Mouse (Mus musculus) bone marrow, adult 2 months (tissue): Measurements from ENCODE around the gene Tanc1. TPM values are rescaled to one million over a fixed set of nuclear protein-coding genes. Genes with fewer than 3 reads are reported as not detected.
A peak's percentile ranks its signal among the peaks of the same experiment; 100 is the strongest.

Experiments
- H3K27ac ChIP-seq: fragments of 200-500 bp; 2 replicates; pipeline ENCODE4 v1.5.1; 2012; ENCODE audit warnings: low read depth, mild to moderate bottlenecking, control low read depth, inconsistent platforms, low read length; ENCODE audit not compliant: control insufficient read depth, poor library complexity, insufficient read depth
- H3K4me1 ChIP-seq: fragments of 200-500 bp; 2 replicates; pipeline ENCODE4 v1.6.1; 2011; ENCODE audit warnings: low read length; ENCODE audit not compliant: control insufficient read depth, insufficient read depth
- H3K4me3 ChIP-seq: fragments of 200-500 bp; replicated peaks from 2 replicates; pipeline ENCODE3; 2011; ENCODE audit warnings: mild to moderate bottlenecking, low read depth, low read length, control low read depth; ENCODE audit not compliant: control insufficient read depth
- CTCF ChIP-seq: fragments of 200-500 bp; IDR thresholded peaks from 2 replicates; pipeline ENCODE4 v1.5.1; 2011; ENCODE audit warnings: low read length, control low read depth; ENCODE audit not compliant: control insufficient read depth, insufficient read depth
- POLR2A ChIP-seq: fragments of 200-500 bp; IDR thresholded peaks from 2 replicates; pipeline ENCODE4 v1.6.1; 2011; ENCODE audit warnings: low read depth, mild to moderate bottlenecking, control low read depth, low read length, borderline replicate concordance; ENCODE audit not compliant: control insufficient read depth
- WGBS: fragments of 180-500 bp; shearing (Covaris S2); methylation state at CpG from one replicate; pipeline ENCODE4 v1.1.7; 2018; 5-methylcytosine and 5-hydroxymethylcytosine counted together
- polyA plus RNA-seq: library from polyadenylated mRNA; stranded (reverse); fragments of >200 nt; gene quantifications from 2 replicates; pipeline ENCODE4 v1.2.4, GENCODE M21; 2011; ENCODE audit warnings: low replicate concordance; ENCODE audit not compliant: missing spikeins, insufficient read depth, insufficient read length

Gene Tanc1
- polyA plus RNA-seq, 1 experiment = 7.4 TPM

DNA sequence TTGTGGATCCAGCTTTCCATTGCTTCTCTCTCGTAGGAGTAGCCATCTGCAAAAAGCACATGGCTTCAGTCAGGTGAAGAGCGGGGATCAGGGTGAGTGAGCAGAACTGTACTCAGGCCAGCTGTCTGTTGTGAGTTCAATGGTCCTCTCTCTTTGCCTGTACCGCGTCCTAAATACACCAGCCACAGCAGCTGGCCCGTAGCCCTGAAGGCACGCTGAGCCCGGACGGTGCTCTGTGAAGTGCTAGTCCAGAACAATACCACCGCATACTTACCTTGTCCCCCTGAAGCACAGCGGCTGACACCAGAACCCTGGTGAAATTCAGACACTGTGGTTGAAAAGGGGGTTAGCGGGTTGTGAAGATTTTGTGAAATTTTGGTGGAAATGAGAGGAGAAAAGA lies 241.1 kb downstream of the Tanc1 start:
- 94% methylated on average over 11 of the region's 11 CpGs for WGBS
- H3K4me1 ChIP-seq = no peaks in the 10 kb centered on the region
- TF ChIP-seq CTCF = no peak
- TF ChIP-seq POLR2A = no peak
- H3K4me3 ChIP-seq = no peak overlapping the region
- no peak overlapping the region for H3K27ac ChIP-seq

DNA sequence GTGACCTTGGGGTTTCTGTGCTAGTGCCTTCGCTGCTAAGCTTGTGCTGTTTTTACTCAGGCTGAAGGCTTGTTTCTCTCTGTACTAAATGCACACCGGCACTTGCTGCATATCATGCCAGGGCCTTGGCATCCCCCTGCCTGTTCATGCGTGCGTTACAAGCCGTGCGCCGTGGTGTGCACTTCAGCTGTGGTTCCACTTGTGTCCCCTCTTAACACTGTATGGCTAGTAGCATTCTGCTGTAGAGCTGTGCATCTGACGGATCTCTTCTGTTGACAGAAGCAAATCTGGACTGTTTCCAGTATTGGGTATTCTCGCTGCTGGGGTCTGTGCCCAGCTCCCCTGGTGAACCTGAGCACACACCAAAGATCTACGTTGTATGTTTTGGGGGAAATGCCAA lies 241.7 kb downstream of the Tanc1 start:
- Histone ChIP-seq H3K27ac (no peak overlapping the region), H3K4me3 (no peak overlapping the region), H3K4me1 (no peaks in the 10 kb centered on the region)
- WGBS = 88% methylated on average over 10 of the region's 10 CpGs
- no peak for TF ChIP-seq POLR2A
- TF ChIP-seq CTCF = no peak

DNA sequence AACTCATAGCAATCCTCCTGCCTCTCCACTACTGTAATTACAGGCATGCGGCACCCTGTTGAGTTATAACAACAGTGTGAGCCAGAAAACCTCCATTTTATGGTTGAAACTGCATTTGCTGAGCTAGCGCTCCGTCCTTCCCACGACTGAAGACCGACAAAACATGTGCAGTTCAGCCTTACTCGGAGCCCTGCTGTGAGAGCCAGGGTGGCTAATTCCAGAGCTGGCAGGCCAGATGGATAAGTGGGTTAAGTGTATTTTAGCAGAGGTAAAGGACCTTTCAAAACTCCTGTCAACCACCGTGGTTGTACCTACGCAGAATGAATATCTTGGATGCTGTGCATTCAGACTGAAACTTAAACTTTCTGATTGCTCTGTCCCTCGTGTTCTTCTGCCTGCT lies 242.5 kb downstream of the Tanc1 start:
- no peak overlapping the region for H3K27ac ChIP-seq
- TF ChIP-seq CTCF (no peak), POLR2A (no peak)

DNA sequence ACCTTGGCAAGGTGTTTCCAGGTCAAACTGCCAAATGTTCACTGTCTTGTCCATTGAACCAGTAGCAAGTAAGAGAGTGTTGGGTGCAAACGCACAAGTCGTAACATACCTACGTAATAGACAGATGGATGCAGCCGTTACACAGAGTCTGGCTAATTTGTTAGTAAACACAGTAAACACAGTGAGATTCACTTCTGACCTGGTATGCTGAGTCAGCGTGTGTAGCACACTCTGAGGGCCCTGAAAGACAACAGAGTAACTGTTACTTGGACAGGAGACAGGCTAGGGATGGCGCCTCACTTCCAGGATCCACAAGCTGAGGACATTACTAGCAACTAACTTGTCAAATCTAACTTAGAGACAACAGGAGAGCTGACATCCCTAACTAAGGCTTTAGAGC lies 250.8 kb downstream of the Tanc1 start:
- Histone ChIP-seq H3K4me3 (no peak overlapping the region), H3K27ac (no peak overlapping the region), H3K4me1 (no peaks in the 10 kb centered on the region)
- no peak for TF ChIP-seq CTCF
- no peak for TF ChIP-seq POLR2A
- WGBS = 93% methylated on average over 6 of the region's 6 CpGs

More for the DNA sequence above, 242.5 kb downstream of the Tanc1 start:
- Histone ChIP-seq H3K4me1 (no peaks in the 10 kb centered on the region), H3K4me3 (no peak overlapping the region)
- 91% methylated on average over 9 of the region's 9 CpGs for WGBS

DNA sequence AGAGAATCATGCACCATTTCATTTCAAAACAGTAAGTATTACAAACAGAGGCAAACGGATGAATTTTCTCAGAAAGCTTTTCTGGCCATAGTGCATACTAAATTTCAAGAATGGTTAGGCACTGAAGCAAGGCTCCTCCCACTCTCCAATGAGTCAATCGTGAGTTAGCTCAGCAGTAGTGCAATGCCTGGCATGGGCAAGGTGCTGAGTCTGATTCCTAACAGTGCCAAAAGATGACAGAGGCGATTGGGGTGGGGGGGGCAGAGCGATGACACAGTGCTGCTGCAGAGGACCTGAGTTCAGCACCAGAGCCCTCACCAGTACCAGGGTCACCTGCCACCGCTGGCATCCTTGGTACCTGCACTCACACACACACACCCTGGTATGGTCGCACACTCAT lies 258.7 kb downstream of the Tanc1 start:
- WGBS = 82% methylated on average over 6 of the region's 6 CpGs
- no peak for TF ChIP-seq POLR2A
- no peak for TF ChIP-seq CTCF
- Histone ChIP-seq H3K27ac (no peak overlapping the region), H3K4me1 (no peaks in the 10 kb centered on the region), H3K4me3 (no peak overlapping the region)

DNA sequence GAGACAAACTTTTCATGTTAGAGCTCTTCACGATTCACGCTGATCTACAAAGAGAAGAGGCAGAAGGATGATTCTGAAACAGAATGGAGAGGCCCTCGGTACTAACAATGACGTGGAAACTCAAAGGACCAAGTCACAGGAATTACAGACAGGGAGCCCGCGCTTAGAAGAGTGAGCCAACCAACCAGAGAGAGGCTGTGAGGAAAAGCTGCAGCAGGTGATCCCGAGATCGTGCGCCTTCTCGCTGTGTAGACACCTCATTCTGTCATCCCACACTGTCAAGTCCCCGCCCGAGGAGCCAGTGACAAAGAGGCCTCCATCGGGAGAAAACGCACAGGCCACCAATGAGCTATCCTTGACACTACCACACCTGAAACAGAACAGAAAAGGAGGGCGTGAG lies 264.6 kb downstream of the Tanc1 start:
- TF ChIP-seq CTCF (no peak), POLR2A (no peak)
- 88% methylated on average over 15 of the region's 15 CpGs for WGBS
- H3K4me1 ChIP-seq = no peaks in the 10 kb centered on the region
- no peak overlapping the region for H3K4me3 ChIP-seq
- no peak overlapping the region for H3K27ac ChIP-seq

DNA sequence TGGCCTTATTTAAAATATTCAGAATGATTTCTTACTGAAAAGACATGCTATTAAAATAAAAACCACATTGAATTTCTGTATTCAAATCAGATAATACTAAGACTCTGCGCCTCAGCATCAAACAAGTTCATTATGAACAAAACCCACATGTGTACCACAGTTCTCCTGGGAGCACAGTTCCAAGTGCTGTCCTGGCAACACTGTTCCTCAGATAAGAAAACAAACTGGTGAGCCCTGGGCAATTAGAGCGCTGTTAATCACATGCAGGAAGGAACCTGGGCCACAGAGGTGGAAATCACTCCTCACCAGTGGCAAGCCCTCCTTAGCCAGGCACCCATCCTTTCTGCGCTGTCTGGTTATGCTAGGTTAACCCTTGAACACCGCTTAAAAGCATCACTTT lies 265.5 kb downstream of the Tanc1 start:
- no peak overlapping the region for H3K4me3 ChIP-seq
- H3K4me1 ChIP-seq = no peaks in the 10 kb centered on the region; the same call in 1 of the 2 replicates
- H3K27ac ChIP-seq = no peak overlapping the region
- 63% methylated on average over 4 of the region's 4 CpGs for WGBS
- TF ChIP-seq POLR2A (no peak), CTCF (no peak)

DNA sequence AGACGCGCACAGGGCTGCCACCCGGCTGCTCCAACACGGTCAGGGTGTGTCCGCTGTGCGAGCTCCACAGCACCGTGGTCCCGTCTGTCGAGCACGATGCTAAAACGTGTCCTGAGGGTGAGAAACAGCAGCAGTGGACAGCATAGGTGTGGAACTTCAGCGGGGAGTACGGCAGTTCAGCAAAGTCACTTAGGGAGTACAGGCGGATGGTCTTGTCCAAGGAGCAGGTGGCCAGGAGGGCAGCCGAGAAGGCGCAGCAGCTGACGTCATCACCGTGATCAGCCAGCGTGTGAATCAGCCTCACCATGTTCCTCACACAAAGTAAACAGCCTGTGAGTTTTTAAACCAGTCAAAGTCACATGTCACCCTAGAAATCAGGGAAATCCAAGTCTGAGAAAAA lies 266.4 kb downstream of the Tanc1 start:
- 0 out of 2 replicates have a peak, but pooled peaks have one; percentile 4 for TF ChIP-seq POLR2A
- TF ChIP-seq CTCF = no peak
- no peak overlapping the region for H3K27ac ChIP-seq
- H3K4me1 ChIP-seq = no peaks in the 10 kb centered on the region; the same call in 1 of the 2 replicates
- no peak overlapping the region for H3K4me3 ChIP-seq
- WGBS = 90% methylated on average over 19 of the region's 19 CpGs

DNA sequence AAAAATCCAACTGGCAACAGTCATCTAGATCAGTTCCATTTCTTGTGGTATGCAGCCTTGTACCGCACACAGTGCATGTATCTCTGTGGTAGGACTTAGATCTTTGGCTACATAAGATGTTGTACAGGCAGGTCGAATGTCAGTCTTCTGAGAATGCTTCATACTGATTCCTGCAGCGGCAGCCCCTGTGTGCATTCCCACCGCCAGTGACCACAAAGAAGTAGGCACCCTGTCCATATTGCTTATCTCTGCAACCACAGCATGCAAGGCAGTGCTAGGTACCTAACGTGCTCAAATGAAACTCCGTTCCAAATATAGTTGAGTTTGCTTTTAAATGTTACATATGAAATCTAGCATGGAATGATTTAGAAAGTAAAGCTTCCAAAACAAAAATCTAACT lies 269.6 kb downstream of the Tanc1 start:
- H3K27ac ChIP-seq = no peak overlapping the region
- TF ChIP-seq CTCF (no peak), POLR2A (no peak)
- WGBS = 16% methylated on average over 6 of the region's 6 CpGs
- peak overlapping the region; percentile 2 for H3K4me3 ChIP-seq
- no peaks in the 10 kb centered on the region; the same call in 1 of the 2 replicates for H3K4me1 ChIP-seq
